Mouse (Mus musculus) frontal cortex, adult 2 months (tissue): ENCODE results near the gene Nop58. TPM values are rescaled to one million over a fixed set of nuclear protein-coding genes. Genes with fewer than 3 reads are reported as not detected.
"Not testable (repeated sequence)": the region's sequence is repeated elsewhere in the genome, so short reads cannot be mapped to it uniquely, and the experiment has no call there.

Experiments
- DNase-seq, 2 experiments: peaks; one replicate each; pipeline ENCODE4 v3.0.0; 2022; ENCODE audit warnings: low spot score in 1 of 2; ENCODE audit errors: extremely low spot score in 1 of 2
- polyA plus RNA-seq: library from polyadenylated mRNA; depleted of rRNA; stranded (reverse); fragments of >200 nt; gene quantifications from 2 replicates; pipeline ENCODE4 v1.2.3, GENCODE M21; 2012

Nop58 gene
- polyA plus RNA-seq, 1 experiment: 25.2 TPM

DNA sequence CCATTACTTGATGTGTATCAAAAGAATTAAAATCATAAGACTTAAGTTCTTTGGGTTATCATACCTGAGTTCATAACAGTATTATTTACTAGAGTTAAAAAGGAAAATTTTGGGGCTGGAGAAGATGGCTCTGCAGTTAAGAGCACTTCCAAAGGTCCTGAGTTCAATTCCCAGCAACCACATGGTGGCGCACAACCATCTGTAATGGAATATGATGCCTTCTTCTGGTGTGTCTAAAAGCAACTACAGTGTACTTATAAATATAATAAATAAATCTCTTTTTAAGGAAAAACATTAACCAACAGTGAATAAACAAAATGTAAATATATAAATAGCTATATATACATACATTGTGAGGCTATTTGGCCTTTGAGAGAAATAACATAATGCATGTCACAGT lies 17.0 kb downstream of the Nop58 start:
- DNase-seq: no peak

DNA sequence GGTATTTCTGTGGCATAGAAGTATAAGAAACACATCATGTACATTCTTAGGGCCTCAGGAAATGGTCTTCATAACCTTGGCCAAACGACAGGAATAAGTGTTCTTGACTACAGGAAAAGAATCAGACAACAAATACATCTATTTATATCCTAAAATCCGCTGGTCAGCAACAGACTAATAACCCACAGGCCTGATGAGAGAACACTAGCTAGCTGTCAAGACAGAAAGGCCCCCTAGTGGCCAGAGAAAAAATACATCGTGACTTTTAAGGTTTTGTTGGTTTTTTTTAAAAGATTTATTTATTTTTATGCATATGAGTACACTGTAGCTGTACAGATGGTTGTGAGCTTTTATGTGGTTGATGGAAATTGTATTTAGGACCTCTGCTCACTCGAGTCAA lies 35.1 kb downstream of the Nop58 start:
- peak in 1 of 2 experiments; percentile 60 for DNase-seq

DNA sequence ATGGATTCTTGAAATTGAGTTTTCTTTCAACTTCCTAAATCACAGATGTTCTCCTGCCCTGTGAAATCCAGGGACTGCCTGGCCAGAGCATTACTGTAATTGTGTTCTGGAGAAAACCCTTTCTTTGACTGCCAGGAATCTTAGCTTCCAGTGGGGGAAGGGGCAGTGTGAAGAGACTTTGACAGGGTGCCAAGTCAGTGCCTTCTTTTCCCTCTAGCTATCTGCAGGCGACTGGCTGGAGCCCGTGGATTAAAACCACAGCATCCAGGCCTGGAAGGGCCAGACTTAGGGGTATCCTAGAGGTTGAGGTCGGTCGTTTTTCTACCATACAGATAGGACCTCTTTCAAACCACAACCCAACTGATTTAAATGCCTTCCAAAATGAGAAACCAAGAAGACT lies 40.9 kb downstream of the Nop58 start:
- DNase-seq: no peak

DNA sequence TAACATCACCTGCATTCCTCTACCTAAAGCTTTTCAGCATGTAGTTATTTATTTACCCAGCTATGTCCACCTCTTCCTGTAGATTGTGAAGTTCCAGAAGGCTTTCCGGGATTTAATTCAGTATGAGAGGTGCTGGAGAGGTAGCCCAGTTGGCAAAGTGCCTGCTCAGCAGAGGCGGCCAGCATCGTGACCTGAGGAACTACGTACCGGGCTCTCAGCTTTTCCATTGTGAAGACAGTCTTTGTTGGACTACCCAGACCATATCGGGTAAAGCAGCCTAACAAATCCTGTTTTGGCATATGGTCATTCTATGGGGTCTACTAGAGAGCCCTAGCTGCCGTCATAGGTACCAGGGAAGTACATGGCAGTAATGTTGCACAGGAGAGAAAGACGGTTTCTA lies 45.3 kb downstream of the Nop58 start:
- DNase-seq: no peak

DNA sequence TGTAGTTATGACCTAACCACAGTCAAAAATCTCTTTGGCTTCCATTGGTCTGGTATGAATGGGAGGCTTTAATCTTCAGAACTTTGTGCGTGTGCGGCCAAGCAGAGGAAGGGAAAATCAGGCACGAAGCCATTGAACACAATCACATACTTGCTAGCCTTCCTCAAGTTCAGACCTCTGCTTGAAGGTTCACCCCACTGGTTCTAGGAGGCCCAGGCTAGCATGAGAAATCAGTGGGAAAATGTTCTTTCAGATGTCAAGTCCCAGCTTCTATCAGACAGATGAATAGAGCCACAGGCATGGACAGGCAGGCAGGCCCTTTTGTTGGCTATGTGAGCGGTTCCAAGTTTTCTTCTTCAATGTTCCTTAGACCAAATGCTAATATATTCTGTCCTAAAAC lies 46.0 kb downstream of the Nop58 start:
- DNase-seq: no peak

GRCm38 (mm10) chr1:59734076-59734475 lies 49.3 kb downstream of the Nop58 start:
- DNase-seq: peak; percentile 7

GRCm38 (mm10) chr1:59738768-59739414 lies 54.1 kb downstream of the Nop58 start:
- DNase-seq: no peak

GRCm38 (mm10) chr1:59739577-59740354 lies 55.0 kb downstream of the Nop58 start:
- no peak for DNase-seq

- DNase-seq: no peak
Observed at GRCm38 (mm10) chr1:59749047-59749446, 64.3 kb downstream of the Nop58 start.

DNA sequence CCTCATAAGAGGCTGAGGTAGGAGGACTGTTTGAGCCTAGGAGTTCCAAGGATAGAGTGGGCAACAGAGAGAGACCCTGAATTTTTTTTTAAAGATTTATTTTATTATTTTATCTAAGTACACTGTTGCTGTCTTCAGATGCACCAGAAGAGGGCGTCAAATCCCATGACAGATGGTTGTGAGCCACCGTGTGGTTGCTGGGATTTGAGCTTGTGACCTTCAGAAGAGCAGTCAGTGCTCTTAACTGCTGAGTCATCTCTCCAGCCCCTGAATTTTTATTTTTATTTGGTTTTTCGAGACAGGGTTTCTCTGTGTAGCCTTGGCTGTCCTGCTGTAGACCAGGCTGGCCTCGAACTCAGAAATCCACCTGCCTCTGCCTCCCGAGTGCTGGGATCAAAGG lies 65.0 kb downstream of the Nop58 start:
- not testable (repeated sequence) for DNase-seq

DNA sequence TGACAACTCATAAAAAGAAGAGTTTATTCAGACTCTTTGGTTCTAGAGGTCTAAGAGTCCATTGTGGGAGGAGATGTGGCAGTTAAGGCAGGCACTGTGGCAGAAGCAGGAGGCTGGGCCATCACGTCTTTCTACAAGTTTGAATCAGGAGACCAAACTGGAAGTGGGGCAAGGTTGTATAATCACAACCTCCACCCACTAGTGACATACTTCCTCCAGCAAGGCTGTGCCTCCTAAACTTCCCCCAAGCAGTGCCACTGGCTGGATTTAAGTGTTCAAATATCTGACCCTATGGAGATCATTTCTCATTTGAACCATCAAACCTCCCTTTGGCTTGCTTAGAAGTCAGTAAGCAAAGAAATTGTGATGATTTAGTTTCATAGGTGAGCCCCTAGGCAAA lies 70.5 kb downstream of the Nop58 start:
- DNase-seq: no peak

DNA sequence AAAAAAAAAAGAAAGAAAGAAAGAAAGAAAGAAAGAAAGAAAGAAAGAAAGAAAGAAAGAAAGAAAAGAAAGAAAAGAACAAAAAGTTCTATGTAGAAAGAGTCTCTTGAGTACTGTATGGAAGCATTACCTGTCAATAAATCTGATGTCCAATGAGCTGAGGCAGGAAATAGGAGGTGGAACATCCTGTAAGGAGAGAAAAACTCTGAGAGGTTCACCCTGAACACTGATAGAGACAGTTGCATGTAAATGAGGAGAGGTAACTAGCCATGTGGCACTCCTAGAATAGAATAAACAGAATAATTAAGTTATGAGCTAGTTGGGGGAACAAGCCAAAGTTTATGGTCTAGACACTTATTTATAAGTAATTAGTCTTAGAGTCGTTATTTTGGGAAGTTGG lies 73.6 kb downstream of the Nop58 start:
- no peak for DNase-seq

DNA sequence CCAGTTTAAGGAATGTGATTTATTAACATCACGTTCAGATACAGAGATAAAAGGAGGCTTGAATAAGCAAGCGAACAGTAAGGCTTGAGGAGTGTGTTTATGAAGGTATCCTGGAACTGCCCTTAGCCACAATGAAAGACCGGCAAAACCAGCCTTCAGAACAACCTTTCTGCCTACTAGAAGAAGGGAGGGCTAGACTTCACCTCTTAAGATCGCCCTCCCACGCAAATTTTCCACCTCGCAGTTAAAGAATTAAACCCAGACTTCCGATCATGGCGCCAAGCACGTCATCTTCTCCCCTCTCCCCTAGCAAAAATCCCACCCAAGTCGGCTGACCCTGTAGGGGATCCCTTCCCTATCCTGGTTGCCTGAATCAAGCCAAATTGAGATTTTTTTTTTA lies 77.4 kb downstream of the Nop58 start:
- DNase-seq: peak; percentile 36 to 39

DNA sequence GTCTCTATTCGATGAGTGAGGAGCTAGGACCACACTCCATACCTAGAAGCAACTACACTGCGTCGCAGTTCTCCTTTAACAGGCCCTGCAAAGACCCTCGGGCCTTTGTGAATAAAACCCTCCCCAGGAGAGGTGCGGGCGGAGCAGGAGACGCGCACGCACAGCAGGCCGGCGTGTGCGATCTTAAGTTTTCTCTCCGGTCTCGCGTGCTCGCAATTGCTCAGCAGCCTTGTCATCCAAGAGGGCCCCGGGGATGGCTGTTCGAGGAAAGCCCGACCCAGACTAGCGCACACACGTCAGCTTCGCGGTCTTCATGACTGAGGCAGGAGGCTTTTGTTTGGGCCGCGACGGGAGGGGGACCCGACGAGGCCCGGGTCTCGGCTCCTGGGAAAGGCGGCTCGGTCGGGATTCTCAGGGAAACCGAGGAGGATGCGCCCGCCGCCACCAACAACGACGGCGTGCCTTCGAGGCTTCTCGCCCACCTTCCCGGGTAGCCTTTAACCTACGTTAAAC lies 77.9 kb downstream of the Nop58 start:
- peak; percentile 24 to 44 for DNase-seq

DNA sequence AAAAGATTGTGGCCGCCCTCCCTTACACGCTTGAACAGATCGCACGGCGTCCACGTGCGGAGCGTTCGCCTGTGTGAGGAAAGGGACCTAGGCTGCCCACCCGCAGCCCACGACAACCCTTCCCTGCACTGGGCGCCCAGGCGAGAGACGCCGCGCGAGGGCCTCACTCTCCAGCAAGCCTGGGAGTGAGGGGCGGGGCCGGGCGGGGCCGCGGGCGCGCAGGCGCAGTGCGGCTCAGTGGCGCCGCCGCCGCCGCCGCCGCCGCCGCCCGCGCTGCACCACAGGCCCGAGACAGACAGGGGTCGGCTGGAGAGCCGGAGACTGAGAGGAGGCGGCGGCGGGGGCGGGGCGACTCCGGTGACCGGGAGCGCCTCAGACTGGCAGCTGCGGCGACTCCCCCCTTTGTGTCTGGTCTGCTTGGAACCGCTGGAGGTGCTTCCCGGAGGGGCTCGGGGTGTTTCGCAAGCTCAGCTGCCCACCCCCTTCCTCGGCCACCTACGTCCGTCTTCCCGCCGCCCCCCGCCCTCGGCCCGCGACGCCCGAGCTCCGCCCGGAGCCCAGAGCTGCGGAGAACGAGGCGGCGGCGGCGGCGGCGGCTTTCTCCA lies 78.5 kb downstream of the Nop58 start, which contains the start of gene Bmpr2:
Gene Bmpr2, plus strand, starts transcription at position 237 of the 605 bp plus-strand sequence.
- peak; percentile 38 to 80 for DNase-seq

GRCm38 (mm10) chr1:59763781-59764251 lies 79.0 kb downstream of the Nop58 start:
- peak in 1 of 2 experiments; percentile 47 for DNase-seq

- peak in 1 of 2 experiments; percentile 30 for DNase-seq
Observed at GRCm38 (mm10) chr1:59764407-59764971, 79.7 kb downstream of the Nop58 start.

- no peak for DNase-seq
Observed at GRCm38 (mm10) chr1:59765279-59765678, 80.5 kb downstream of the Nop58 start.

- no peak for DNase-seq
Observed at GRCm38 (mm10) chr1:59766626-59767025, 81.9 kb downstream of the Nop58 start.
